Mouse (Mus musculus) G1E (cell line): ENCODE measurements around the gene St7.

ENCODE experiments used
- CTCF ChIP-seq: IDR thresholded peaks from 2 replicates; pipeline ENCODE4 v1.5.1; 2012; ENCODE audit warnings: low read depth, low read length, inconsistent platforms, mixed read lengths
- GATA1 ChIP-seq: IDR thresholded peaks from 2 replicates; pipeline ENCODE4 v1.6.1; 2012; ENCODE audit warnings: borderline replicate concordance, low read length, inconsistent platforms, mixed read lengths
- GATA2 ChIP-seq: IDR thresholded peaks from 2 replicates; pipeline ENCODE4 v1.6.1; 2012; ENCODE audit warnings: low read depth, low read length, inconsistent platforms, borderline replicate concordance
- POLR2AphosphoS5 ChIP-seq: IDR thresholded peaks from 2 replicates; pipeline ENCODE4 v1.6.1; 2012; ENCODE audit warnings: low read depth, low read length, inconsistent platforms; ENCODE audit not compliant: insufficient replicate concordance
- TAL1 ChIP-seq: conservative IDR thresholded peaks from 2 replicates; pipeline ENCODE4 v1.6.1; 2012; ENCODE audit warnings: low read depth, low read length, inconsistent platforms, mixed read lengths

DNA sequence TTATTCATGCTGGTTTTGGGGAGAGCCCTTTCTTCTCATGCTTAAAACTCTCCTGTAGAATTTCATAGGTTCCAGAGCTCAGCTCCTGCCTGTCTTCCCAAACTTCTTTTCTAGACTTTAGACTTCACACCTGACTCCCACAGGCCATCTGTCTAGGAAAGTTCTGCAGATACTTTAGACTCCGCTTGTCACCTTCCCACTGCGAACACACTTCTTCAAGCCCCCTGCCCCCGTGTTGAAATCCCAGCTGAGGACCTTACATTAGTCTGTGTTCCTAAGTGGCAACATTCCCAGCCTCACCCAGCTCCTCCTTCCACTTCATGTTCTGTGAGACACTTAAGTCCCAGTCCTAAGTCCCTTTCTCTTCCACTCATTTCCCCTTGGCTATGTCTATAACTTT, 221.6 kb downstream of the St7 start:
- no peak for TF ChIP-seq CTCF
- no peak for TF ChIP-seq TAL1
- no peak for TF ChIP-seq GATA1
- TF ChIP-seq POLR2AphosphoS5, result no peak
- no peak for TF ChIP-seq GATA2
